Mouse (Mus musculus): ENCODE data around the gene Cnbp.

Gene Cnbp

DNA sequence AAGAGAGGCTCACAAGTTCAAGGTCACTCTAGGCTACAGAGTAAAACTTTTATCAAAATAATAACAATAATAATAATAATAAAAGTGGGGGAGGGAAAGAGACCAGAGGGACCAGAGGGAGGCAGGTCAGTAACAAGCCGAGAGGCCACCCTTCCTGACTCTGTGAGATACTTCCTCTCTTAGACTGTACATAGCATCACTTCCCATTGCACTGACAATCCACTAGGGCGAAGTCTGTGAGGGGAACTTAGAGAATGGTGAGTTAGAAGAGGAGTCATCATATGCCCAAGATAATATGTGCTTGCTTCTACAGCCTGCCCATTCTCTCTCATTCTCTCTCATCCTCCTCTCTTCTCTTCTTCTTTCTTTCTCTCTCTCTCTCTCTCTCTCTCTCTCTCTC, 44.9 kb downstream of the Cnbp start:
- no peak for DNase-seq (ENCODE audit: low spot score in 2 of 2)

DNA sequence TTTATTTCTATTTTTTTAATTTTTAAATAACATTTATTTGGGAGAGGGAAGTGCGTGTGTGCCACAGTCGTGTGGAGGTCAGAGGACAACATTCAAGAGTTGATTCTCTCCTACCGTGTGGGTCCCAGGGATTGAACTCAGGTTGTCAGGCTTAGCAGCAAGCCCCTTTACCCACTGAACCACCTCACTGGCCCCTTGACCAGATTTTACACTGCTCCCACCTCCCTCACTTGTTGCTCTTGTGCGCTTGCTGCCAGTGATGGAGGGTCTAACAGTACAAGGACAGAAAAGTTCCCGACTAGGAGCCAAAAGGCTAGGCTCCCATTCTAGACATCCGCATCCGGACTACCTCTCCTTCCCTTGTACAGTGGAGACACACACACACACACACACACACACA, 45.5 kb downstream of the Cnbp start:
- no peak for DNase-seq (ENCODE audit: low spot score in 2 of 2)

DNA sequence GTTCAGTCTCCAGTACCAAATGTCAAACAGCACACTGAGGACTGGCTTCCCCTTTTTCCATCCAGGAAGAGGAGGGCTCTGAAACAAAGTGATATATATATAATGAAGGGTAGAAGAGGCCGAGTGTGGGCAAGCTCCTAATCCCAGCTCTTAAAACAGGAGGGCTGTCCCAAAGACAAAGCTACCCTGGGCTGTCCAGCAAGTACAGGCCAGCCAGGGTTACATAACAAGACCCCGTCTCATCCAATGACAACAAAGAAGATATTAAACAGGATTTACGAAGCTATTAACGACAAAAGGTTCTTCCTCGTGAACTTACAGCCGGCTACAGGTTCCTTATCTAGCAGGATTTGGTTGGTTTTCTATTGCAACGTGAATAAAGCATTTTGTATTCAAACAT, 46.0 kb downstream of the Cnbp start:
- no peak for DNase-seq (ENCODE audit: low spot score in 2 of 2)

DNA sequence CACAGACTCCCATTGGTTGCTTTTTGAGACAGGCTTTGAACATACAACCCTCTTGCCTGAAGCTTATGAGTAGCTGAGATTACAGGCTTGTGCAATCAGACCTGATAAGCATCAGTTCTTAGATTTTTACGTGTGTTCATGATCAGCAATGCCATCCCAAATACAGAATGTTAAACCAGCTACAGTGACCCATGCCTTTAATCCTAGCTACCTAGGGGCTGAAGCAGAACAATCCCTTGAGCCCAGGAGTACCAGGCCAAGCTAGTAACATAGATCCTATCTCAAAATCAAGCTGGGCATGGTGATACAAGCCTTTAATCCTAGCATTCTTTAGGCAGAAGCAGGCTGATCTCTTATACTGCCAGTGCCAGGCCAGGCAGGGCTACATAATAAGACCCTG, 46.9 kb downstream of the Cnbp start:
- DNase-seq (ENCODE audit: low spot score in 2 of 2), result no peak

DNA sequence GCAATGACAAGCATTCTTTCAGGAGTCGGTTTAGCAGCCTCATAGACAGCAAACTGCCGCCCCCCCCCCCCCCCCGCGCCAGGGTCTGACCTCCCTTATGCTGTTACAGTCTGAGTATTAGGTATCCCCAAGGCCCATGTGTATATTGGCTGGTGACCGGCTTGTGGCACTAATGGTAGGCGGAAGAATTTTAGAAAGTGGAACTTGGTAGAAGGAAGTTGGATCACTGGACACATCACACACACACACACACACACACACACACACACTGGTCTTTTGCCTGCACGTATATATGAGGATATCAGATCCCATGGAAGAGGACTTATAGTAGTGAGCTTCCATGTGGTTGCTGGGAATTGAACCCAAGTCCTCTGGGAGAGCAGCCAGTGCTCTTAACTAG, 48.4 kb downstream of the Cnbp start:
- DNase-seq (ENCODE audit: low spot score in 2 of 2), result no peak

DNA sequence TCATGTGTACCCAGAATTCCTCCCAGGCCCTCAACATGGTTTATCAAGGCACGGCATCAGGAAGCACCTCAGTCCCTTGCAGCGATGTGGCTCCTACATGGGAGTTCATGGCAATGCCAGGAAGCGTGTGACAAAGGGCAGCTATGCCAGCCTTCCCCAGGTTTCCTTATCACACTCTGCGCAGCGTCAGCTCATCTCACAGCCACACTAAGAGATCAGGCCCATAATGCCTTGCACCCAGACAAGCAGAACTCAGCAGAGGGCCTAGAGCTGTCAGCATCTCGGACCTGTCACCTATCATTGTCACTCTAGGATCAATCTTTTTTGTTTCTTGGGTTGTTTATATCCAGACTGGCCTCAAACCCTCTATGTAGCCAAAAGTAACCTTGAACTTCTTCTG, 51.3 kb downstream of the Cnbp start:
- DNase-seq (ENCODE audit: low spot score in 2 of 2), result no peak

DNA sequence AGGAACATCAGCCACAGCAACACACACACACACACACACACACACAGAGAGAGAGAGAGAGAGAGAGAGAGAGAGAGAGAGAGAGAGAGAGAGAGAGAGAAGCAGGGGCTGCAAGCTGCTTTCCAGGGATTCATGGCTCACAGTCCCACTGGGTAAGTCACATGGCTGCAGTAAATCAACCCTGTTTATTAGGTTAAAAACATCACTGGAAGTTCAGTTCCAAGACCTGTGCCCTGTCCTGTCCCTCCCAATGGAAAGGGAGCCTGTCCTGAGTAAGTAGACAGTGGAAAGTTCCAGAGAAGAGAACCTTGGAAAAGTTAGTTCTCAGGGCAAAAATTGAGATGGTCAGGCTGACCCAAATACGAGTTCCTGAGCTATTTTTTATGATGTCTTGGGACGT, 53.6 kb downstream of the Cnbp start:
- no peak for DNase-seq (ENCODE audit: low spot score in 2 of 2)

DNA sequence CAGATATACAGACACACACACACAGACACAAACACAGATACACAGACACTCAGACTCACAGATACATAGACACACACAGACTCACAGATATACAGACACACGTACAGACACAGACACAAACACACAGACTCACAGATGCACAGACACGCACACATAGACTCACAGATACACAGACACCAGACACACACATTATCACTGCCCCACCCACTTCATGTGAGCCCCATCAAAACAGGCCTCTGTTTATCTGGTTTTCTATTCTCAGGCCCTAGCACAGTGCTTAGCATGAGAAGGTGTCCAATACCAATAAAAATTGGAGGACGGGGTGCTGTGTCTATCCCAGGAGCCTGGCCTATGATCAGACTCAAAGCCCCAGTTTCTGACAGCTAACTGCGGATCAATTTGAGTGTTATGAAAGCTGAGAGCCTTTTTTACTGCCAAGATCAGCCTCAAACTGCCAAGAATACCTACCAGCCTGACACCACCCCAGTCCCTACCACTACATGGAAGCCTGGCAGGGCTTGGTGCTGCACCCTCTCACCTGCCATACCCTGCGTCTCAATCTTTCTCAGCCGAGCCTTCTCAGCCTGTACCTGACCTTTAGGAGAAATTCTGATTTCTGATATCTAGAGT, 54.5 kb downstream of the Cnbp start:
- DNase-seq (ENCODE audit: low spot score in 2 of 2), result no peak

DNA sequence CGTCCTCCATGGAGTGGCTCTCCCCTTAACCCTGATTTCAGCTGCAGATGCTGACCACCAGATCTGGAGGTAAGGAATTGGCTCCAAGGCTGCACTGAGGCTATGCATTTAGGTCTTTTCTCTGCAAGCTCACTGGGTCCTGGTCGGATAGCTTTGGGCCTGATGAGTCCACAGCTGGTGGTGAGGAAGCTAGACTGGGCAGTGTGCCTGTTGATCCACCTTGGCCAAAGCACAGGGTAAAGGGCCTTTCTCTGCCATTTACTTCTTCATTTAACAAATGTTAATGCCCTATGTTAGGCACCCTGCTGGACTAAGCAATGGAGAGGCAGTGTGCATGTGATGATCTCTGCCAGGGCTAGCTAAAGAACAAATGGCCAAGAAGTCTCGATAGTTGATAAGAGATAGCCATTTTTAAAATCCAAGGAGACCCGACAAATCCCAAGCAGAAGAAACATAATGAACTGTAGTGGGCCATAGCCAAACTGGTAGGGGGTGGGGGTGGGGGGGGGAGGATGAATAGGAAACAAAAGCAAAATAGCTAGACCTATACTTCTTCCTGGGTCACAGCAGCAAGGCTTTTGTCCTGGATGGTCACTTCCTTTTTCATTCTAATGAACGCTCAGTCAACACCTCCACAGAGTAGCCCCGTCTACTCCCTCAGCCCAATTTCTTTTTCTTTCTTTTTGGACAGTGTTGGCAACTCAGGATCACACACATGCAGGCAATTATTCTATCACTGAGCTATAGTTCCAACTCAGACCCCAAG, 55.3 kb downstream of the Cnbp start:
- no peak for DNase-seq (ENCODE audit: low spot score in 2 of 2)

DNA sequence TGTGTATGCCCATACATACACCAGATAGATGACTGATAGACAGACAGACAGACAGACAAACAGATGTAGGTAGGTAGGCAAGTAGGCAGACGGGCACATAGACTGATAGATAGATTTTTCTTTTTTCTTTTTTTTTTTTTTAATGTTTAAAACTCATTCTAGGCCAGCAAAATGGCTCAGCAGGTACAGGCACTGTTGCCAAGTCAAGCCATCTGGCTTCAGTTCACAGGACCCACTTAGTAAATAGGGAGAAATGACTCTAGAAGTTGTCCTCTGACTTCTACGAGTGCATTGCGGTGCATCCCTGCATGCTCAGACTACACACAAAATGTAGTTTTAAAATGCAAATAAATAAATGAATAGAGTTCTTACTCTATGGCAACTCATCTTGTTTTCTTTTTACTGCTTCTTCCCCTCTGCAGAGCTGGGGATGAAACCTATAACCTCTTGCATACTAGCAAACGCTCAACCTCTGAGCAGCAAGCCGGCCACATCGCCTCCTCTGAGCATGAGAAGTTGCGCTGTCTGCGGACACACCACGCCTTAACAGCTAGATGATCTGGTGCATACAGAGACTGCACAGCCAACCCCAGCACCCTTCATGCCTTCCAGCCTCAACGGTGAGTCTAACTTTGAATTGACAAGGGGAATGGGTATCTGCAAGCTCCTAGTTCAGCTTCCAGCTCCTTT, 56.9 kb downstream of the Cnbp start:
- no peak for DNase-seq (ENCODE audit: low spot score in 2 of 2)

Data from frontal cortex, postnatal 10 days (tissue).